9 mouse cellular contexts compared by ENCODE assay signal in genomic region chr12:29789319-29790050, GRCm38 (mm10).
DNase-seq lines count a peak whose midpoint lies in the region; ATAC-seq lines count a peak whose summit lies in the region.
"Had no signal": no experiment of that assay in that cellular context is flagged by ENCODE, and none has a peak within 500 bp of the region (broad histone marks: within the 10 kb centered on the region; RNA-seq: fewer than 3 reads in every experiment).

No protein-coding gene starts in this region.

- H3K4me2 ChIP-seq in forebrain, embryonic 13.5 days, result peak overlapping the region; percentile 49
- H3K4me2 ChIP-seq in midbrain, embryonic 15.5 days, result peak overlapping the region; percentile 34

- H3K4me3 ChIP-seq in forebrain, embryonic 13.5 days, result peak overlapping the region; percentile 16
- no peak overlapping the region for H3K4me3 ChIP-seq in midbrain, embryonic 15.5 days
- H3K4me3 ChIP-seq: megakaryocyte, embryonic 14.5 days had no signal

- no peaks in the 10 kb centered on the region for H3K27me3 ChIP-seq in forebrain, embryonic 13.5 days
- H3K27me3 ChIP-seq in midbrain, embryonic 15.5 days (replicated peaks), result no peaks in the 10 kb centered on the region
- H3K27me3 ChIP-seq: megakaryocyte, embryonic 14.5 days had no signal

- H3K9me3 ChIP-seq in forebrain, embryonic 13.5 days (replicated peaks), result no peaks in the 10 kb centered on the region
- H3K9me3 ChIP-seq in midbrain, embryonic 15.5 days, result no peaks in the 10 kb centered on the region

- peak overlapping the region; percentile 31 for H3K9ac ChIP-seq in forebrain, embryonic 13.5 days
- H3K9ac ChIP-seq in midbrain, embryonic 15.5 days, result peak overlapping the region; percentile 2; the same call in 1 of the 2 replicates

- peak; percentile 96 for ATAC-seq in forebrain, embryonic 13.5 days
- peak; percentile 94 for ATAC-seq in midbrain, embryonic 15.5 days (replicated peaks)

- H3K27ac ChIP-seq in forebrain, embryonic 13.5 days, result peak overlapping the region; percentile 95
- H3K27ac ChIP-seq in midbrain, embryonic 15.5 days, result peak overlapping the region; percentile 90

- 7% methylated on average over 16 of the region's 16 CpGs for WGBS in forebrain, embryonic 13.5 days
- WGBS in midbrain, embryonic 15.5 days, result 8% methylated on average over 16 of the region's 16 CpGs

- H3K4me1 ChIP-seq in forebrain, embryonic 13.5 days, result peaks cover 45% of the 10 kb centered on the region
- H3K4me1 ChIP-seq in midbrain, embryonic 15.5 days, result peaks cover 42% of the 10 kb centered on the region
- H3K4me1 ChIP-seq: megakaryocyte, embryonic 14.5 days had no signal

- DNase-seq in embryo, embryonic 10 days (ENCODE audit: low spot score), result peak; percentile 31
- DNase-seq in embryo, embryonic 9.5 days (ENCODE audit: extremely low spot score), result no peak
- DNase-seq in adrenal gland, postnatal 36 days, result peak; percentile 5 to 32
- DNase-seq in layer of hippocampus, adult 18-20 months (ENCODE audit: low spot score in 2 of 2), result peak; percentile 76 to 86
- no peak for DNase-seq in thymus, postnatal 10 days (ENCODE audit: low spot score in 2 of 2)
- DNase-seq in yolk sac, embryonic 10.5 days (ENCODE audit: low spot score), result no peak

- peaks cover 4% of the 10 kb centered on the region for H3K36me3 ChIP-seq in forebrain, embryonic 13.5 days (ENCODE audit: poor library complexity, severe bottlenecking)
- 0 out of 2 replicates have a peak, but pooled peaks cover 5% of the 10 kb centered on the region for H3K36me3 ChIP-seq in midbrain, embryonic 15.5 days (replicated peaks)

Comparison
In these comparisons a context has a peak if more than half of its experiments do, and no peak if none do; other contexts are left out.
1. DNase-seq: peak in embryo, embryonic 10 days (single experiment), adrenal gland, postnatal 36 days (2 of 2) and layer of hippocampus, adult 18-20 months (2 of 2); none in embryo, embryonic 9.5 days (single experiment), thymus, postnatal 10 days (0 of 2) and yolk sac, embryonic 10.5 days (single experiment).